Mouse (Mus musculus): Measurements from ENCODE around the gene Fam133b. TPM values are rescaled to one million over a fixed set of nuclear protein-coding genes. Genes with fewer than 3 reads are reported as not detected.

Gene Fam133b
- polyA plus RNA-seq (2014; fragmentation: Illumina TruSeq; extraction: RNeasy Lipid Tissue Mini Kit (QIAGEN cat#74804); ENCODE audit: low replicate concordance) = 42.9 TPM

DNA sequence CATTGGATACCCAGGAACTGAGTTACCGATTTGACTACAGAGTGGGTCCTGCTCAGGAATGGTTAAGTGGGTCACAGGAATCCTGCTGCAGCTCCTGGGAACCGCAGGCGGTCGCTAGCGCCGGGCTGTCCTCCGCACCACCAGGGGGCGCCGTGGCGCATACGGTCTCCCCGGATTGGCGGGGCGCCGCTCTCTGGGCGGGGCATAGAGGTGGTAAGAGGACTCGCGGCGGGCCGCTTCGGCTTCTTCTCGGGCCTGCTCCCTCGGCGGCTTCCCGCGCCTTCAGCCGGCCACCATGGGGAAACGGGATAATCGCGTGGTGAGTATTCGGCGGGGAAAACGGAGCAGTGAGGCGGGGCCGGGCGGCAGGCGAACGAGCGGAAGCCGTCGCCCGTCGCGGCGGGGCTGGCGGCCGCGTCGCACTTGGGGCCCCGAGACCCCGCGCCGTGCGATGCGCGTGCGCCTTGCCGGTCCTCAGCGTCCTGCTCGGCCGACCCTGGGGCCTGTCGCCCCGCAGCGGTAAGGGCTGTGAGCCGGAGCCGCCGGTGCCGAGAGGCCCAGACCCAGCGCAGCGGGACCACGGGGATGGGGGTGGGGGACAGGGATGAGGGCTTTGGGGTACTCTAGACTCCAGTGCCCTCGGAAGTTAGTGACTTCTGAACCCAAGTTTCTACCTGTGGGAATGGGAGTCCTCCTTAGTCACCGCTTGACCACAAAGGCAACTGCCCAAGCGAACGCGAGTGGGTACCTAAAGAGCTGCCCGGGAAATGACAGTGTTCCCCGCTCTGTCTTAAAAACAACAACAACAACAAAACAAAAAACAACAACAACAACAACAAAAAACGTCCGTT is at the start of gene Fam133b:
Gene Fam133b, plus strand, starts transcription at position 205 of the 851 bp plus-strand sequence.

DNA sequence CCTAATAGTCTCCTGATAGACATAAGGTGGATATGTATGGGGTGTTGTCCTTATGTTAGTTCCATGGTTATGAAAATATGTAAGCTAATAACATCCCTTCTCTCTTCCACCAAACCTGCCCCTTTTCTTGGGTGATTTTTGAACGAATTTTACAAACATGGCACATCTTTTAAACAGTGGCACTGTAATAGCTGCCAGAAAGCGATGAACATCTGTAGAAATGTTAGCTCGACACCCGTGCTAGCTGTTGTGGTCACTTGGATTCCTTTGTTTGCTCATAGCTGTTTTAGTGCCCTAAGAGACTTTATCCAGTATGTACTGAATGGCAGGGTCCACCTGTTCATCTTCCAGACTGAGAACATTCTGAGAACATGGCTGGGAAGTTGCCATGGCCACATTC is 27.6 kb downstream of the Fam133b start, which contains the start of gene 1700109H08Rik:
Gene 1700109H08Rik, plus strand, starts transcription at position 301 of the 400 bp plus-strand sequence.

DNA sequence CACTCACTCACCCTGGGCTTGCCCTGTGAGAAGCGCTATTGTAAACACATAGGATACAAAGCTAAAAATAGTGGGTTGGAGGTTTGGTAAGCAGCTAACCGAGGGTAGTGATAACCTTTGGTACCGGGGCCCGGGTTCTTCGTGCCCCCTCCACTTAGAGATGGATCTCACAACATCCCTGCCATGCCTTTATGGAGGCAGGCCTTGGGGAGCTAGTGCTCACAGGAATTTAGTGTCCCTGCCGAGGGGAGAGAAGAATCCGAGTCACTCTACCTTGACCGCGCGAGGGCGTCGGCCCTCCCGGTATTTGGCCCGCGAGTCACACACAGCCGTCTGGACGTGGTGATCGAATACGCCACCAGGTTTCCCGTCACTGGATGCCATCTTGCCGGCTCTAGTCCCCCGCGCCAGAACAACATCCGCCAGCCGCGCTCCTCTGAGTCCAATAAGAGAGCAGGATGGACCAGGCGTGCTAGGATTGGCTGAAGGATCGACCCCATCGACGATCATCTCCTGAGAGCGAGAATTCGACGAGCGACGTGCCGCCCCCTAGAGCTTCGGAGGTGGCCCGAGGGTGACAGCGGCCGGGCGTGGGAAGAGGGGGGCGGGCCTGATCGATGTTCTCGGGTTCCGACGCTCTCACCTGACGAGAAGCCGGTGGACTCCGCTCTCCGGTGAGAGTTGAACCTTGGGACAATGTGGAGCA is 52.2 kb downstream of the Fam133b start, which contains the start of gene Pex1:
Gene Pex1, plus strand, starts transcription at position 374 of the 706 bp plus-strand sequence.

DNA sequence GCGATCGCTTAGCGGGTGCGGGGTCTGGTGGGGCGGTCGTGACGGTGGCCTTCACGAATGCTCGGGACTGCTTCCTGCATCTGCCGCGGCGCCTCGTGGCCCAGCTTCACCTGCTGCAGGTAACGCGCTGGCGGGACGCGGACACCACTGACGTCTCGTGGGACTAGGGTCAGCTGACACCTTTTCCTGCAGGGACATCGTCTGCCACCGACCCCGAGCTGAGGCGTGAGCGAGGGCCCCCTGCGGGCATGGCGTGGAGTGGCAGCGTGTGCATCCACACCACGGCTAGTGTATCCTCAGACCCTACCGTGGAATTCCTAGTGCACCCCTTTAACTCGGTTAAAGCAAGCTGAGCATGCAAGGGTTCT is 52.8 kb downstream of the Fam133b start, which contains the start of gene Rbm48:
Gene Rbm48, minus strand, starts transcription at position 187 of the 368 bp plus-strand sequence.

Other genes starting within 250 kb of the Fam133b start
- 10.7 TPM for gene Cdk6, start 202.3 kb upstream of the Fam133b start, polyA plus RNA-seq (2014; fragmentation: Illumina TruSeq; extraction: RNeasy Lipid Tissue Mini Kit (QIAGEN cat#74804); ENCODE audit: low replicate concordance)
- 6.5 TPM for gene 1700109H08Rik, start 27.7 kb downstream of the Fam133b start, polyA plus RNA-seq (2014; fragmentation: Illumina TruSeq; extraction: RNeasy Lipid Tissue Mini Kit (QIAGEN cat#74804); ENCODE audit: low replicate concordance)
- 34.7 TPM for gene Pex1, start 52.2 kb downstream of the Fam133b start, polyA plus RNA-seq (2014; fragmentation: Illumina TruSeq; extraction: RNeasy Lipid Tissue Mini Kit (QIAGEN cat#74804); ENCODE audit: low replicate concordance)
- gene Rbm48, start 52.8 kb downstream of the Fam133b start, polyA plus RNA-seq (2014; fragmentation: Illumina TruSeq; extraction: RNeasy Lipid Tissue Mini Kit (QIAGEN cat#74804); ENCODE audit: low replicate concordance) = 14.7 TPM
- not detected for gene Tmbim7, start 107.3 kb downstream of the Fam133b start, polyA plus RNA-seq (2014; fragmentation: Illumina TruSeq; extraction: RNeasy Lipid Tissue Mini Kit (QIAGEN cat#74804); ENCODE audit: low replicate concordance)
- 108 TPM for gene Gatad1, start 113.4 kb downstream of the Fam133b start, polyA plus RNA-seq (2014; fragmentation: Illumina TruSeq; extraction: RNeasy Lipid Tissue Mini Kit (QIAGEN cat#74804); ENCODE audit: low replicate concordance)

Measured in small intestine, adult 10 weeks (tissue).